In the genomic region with DNA sequence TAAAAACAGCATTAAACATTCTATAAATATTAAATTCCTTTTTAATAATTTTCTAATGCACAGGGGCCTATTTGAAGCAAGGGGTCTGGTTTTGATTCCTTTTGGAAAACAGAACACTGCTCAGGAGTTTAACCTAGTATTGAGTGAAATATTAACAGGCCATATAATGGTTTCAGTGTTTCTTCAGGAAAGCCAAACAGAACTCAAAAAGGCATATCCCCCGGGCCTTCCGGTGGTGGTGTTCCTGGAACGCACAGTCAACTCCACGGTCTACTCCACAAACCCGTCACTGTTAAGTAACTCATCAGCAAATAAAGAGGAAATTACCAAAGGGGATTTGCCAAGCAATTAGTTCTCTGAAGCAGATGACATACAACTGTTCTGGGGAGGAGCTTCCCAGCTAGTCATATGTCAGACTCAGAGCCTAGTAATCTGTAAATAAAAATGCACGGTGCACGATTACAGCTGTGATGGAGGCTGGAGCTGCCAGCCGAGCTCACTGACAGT, we compare ENCODE assay signal across 12 mouse cellular contexts. TPM values are rescaled to one million over a fixed set of nuclear protein-coding genes. Genes with fewer than 3 reads are reported as not detected.
DNase-seq lines count a peak whose midpoint lies in the region; ATAC-seq lines count a peak whose summit lies in the region.
"Had no signal": no experiment of that assay in that cellular context is flagged by ENCODE, and none has a peak within 500 bp of the region (broad histone marks: within the 10 kb centered on the region; RNA-seq: fewer than 3 reads in every experiment).

No protein-coding gene starts in this region.

- H3K27ac ChIP-seq in liver, embryonic 16.5 days (ENCODE audit: low read length), result 0 out of 2 replicates have a peak overlapping the region, but pooled peaks have one; percentile 21
- no peak overlapping the region for H3K27ac ChIP-seq in liver, embryonic 12.5 days
- H3K27ac ChIP-seq in intestine, embryonic 15.5 days, result 0 out of 2 replicates have a peak overlapping the region, but pooled peaks have one; percentile 0
- H3K27ac ChIP-seq: embryonic facial prominence, embryonic 12.5 days; liver, embryonic 13.5 days had no signal

- no peak overlapping the region for H3K9ac ChIP-seq in liver, embryonic 16.5 days (ENCODE audit: low read depth, low read length)
- no peak overlapping the region for H3K9ac ChIP-seq in liver, embryonic 12.5 days
- no peak overlapping the region for H3K9ac ChIP-seq in intestine, embryonic 15.5 days
- H3K9ac ChIP-seq: embryonic facial prominence, embryonic 12.5 days; liver, embryonic 13.5 days had no signal

- peak; percentile 24; the same call in 1 of the 2 replicates for ATAC-seq in liver, embryonic 16.5 days (ENCODE audit: low read depth)
- ATAC-seq in liver, embryonic 12.5 days, result no peak
- peak; percentile 76 for ATAC-seq in intestine, embryonic 15.5 days
- ATAC-seq in megakaryocyte, adult 5-6 weeks (ENCODE audit: poor library complexity, severe bottlenecking), result peak; percentile 66
- ATAC-seq: inflammation-experienced regulatory T-cells, adult 6 months had no signal

- H3K36me3 ChIP-seq in liver, embryonic 16.5 days (ENCODE audit: control insufficient read depth, insufficient read depth), result no peaks in the 10 kb centered on the region
- H3K36me3 ChIP-seq in liver, embryonic 12.5 days, result no peaks in the 10 kb centered on the region
- no peaks in the 10 kb centered on the region for H3K36me3 ChIP-seq in intestine, embryonic 15.5 days
- H3K36me3 ChIP-seq: embryonic facial prominence, embryonic 12.5 days; liver, embryonic 13.5 days had no signal

- 60% methylated on average over 8 of the region's 8 CpGs for WGBS in liver, embryonic 16.5 days (ENCODE audit: insufficient replicate concordance)
- WGBS in liver, embryonic 12.5 days (ENCODE audit: insufficient replicate concordance), result 75% methylated on average over 8 of the region's 8 CpGs
- 23% methylated on average over 8 of the region's 8 CpGs for WGBS in intestine, embryonic 15.5 days

- peak; percentile 9 to 36 for DNase-seq in cerebellum, postnatal 10 days
- DNase-seq in cerebellum, postnatal 36 days, result no peak
- no peak for DNase-seq in heart, postnatal 36 days
- DNase-seq in B cell, adult 2 months, result no peak
- DNase-seq: gastrocnemius, postnatal 25 days; liver, embryonic 13.5 days had no signal

- H3K4me3 ChIP-seq in liver, embryonic 16.5 days (ENCODE audit: low read depth, low read length), result no peak overlapping the region
- no peak overlapping the region for H3K4me3 ChIP-seq in liver, embryonic 12.5 days
- no peak overlapping the region for H3K4me3 ChIP-seq in intestine, embryonic 15.5 days (replicated peaks)
- H3K4me3 ChIP-seq: embryonic facial prominence, embryonic 12.5 days; liver, embryonic 13.5 days had no signal

- no peaks in the 10 kb centered on the region for H3K27me3 ChIP-seq in liver, embryonic 16.5 days (ENCODE audit: control insufficient read depth, insufficient read depth, low read depth, low read length)
- no peaks in the 10 kb centered on the region for H3K27me3 ChIP-seq in liver, embryonic 12.5 days (replicated peaks)
- H3K27me3 ChIP-seq in intestine, embryonic 15.5 days (replicated peaks), result no peaks in the 10 kb centered on the region
- H3K27me3 ChIP-seq: embryonic facial prominence, embryonic 12.5 days; liver, embryonic 13.5 days had no signal

- H3K9me3 ChIP-seq in liver, embryonic 16.5 days (replicated peaks; ENCODE audit: control insufficient read depth, low read length), result no peaks in the 10 kb centered on the region
- no peaks in the 10 kb centered on the region for H3K9me3 ChIP-seq in liver, embryonic 12.5 days (replicated peaks)
- H3K9me3 ChIP-seq in intestine, embryonic 15.5 days, result no peaks in the 10 kb centered on the region
- H3K9me3 ChIP-seq: embryonic facial prominence, embryonic 12.5 days; liver, embryonic 13.5 days had no signal

- H3K4me2 ChIP-seq in liver, embryonic 16.5 days (ENCODE audit: low read depth, low read length), result no peak overlapping the region
- no peak overlapping the region for H3K4me2 ChIP-seq in liver, embryonic 12.5 days
- H3K4me2 ChIP-seq in intestine, embryonic 15.5 days (replicated peaks), result peak overlapping the region; percentile 20; the same call in 1 of the 2 replicates
- H3K4me2 ChIP-seq: embryonic facial prominence, embryonic 12.5 days; liver, embryonic 13.5 days had no signal

- intact Hi-C loops in heart, postnatal 36 days (cut with DNase I), result no loop called here

- H3K4me1 ChIP-seq in liver, embryonic 16.5 days (ENCODE audit: control insufficient read depth, low read depth, low read length), result peaks cover 6% of the 10 kb centered on the region
- H3K4me1 ChIP-seq in liver, embryonic 12.5 days, result peaks cover 21% of the 10 kb centered on the region
- H3K4me1 ChIP-seq in intestine, embryonic 15.5 days (replicated peaks), result peaks cover 10% of the 10 kb centered on the region

RNA-seq across cellular contexts. Expression of a gene that starts 14.4 kb away (rescaled TPM):
- polyA plus RNA-seq in liver, embryonic 16.5 days (2015; fragmentation: Nextera tagmentation; extraction: Ambion mirVana), result 2.8 and 3.2 TPM in 2 replicates
- polyA plus RNA-seq in liver, embryonic 12.5 days (2016; fragmentation: Nextera tagmentation; extraction: Ambion mirVana), result 1.6 and 1.7 TPM in 2 replicates
- polyA plus RNA-seq in intestine, embryonic 15.5 days (2015; fragmentation: Nextera tagmentation; extraction: Ambion mirVana), result 5.7 and 6.1 TPM in 2 replicates
- 4.8 and 9.0 TPM in 2 replicates for total RNA-seq in megakaryocyte, adult 5-6 weeks (2015)
- total RNA-seq in megakaryocyte, adult 5-6 weeks (2017), result 5.9 and 22.2 TPM in 2 replicates
- 10 to 100 TPM; 33.0 to 35.0 TPM for total RNA-seq in heart, postnatal 36 days (2021)

Comparison
In these comparisons a context has a peak if more than half of its experiments do, and no peak if none do; other contexts are left out.
1. DNase-seq: peak in cerebellum, postnatal 10 days (2 of 2); none in cerebellum, postnatal 36 days (0 of 2), heart, postnatal 36 days (0 of 2) and B cell, adult 2 months (0 of 2).